Mouse (Mus musculus) common myeloid progenitor, adult 5-6 weeks (primary cell): ENCODE measurements around the gene Rnf113a2. TPM values are rescaled to one million over a fixed set of nuclear protein-coding genes. Genes with fewer than 3 reads are reported as not detected.
A peak's percentile ranks its signal among the peaks of the same experiment; 100 is the strongest.

Source experiments
- ATAC-seq: replicated peaks from 2 replicates; pipeline ENCODE4 v1.8.0; 2016; ENCODE audit warnings: low read depth, mild to moderate bottlenecking, moderate TSS enrichment, inconsistent platforms; ENCODE audit not compliant: poor library complexity, severe bottlenecking
- total RNA-seq: library from RNA; stranded (forward); fragments of 200-1000, 187-1606 nt; gene quantifications from 2 replicates; pipeline ENCODE4 v1.2.3, GENCODE M21; 2017

Gene Rnf113a2
- total RNA-seq, 1 experiment from 2014 or later = 29.2 TPM

DNA sequence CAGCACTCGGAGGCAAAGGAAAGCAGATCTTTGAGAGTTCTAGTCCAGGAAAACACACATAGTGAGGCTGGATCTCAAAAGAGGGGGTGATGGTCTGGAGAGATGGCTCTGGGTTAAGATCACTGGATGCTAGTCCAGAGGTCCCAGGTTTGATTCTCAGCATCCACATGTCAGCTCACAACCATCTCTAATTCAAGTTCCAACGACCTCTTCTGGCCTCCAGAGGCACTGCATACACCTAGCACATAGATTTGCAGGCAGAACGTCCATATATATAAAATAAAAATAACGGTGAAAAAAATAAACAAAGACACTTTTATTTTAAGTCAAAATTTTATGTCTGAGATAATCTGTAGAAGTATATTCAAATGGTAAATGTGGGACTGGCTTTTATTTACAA lies 9.7 kb upstream of the Rnf113a2 start:
- ATAC-seq = no peak

GRCm38 (mm10) chr12:84407874-84408818 lies 8.8 kb upstream of the Rnf113a2 start:
- ATAC-seq = peak; percentile 49

DNA sequence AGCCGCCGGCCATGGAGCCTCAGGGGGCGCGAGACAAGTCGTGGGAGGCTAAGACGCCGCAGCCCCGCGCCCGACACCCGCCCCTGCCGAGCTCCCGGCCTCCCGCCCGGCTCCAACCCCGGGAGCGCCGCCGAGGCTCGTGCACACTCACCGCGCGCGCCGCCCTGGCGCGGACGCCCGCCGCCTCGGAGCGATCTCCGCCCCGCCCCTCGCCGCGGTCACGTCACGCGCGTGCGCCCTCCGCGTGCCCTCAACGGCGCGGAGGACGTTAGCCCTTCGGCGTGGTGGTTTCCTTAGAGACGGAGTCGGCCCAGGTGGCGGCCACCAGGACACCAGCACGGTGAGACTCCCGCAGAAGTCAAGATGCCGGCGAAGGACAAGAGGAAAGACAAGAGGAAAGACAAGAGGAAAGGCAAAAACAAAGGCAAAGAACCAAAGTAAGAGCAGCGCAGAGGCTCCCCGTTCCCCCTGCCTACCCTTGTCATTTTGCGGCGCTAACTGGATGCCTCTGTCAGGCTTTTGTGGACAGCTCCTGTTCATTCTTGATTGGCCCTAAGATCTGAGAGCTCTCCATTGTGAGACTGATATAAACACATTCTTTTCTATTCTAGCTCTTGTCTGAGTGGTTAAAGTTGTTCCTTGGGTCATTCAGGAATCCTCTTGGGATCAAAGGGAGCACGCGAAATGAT lies 8.0 kb upstream of the Rnf113a2 start, which contains the start of the genes Entpd5 and Bbof1:
Entpd5 (minus strand) TSS at position 211 of the 689 bp plus-strand sequence.
Bbof1 (plus strand) TSS at position 253 of the 689 bp plus-strand sequence.
- peak; percentile 87 for ATAC-seq

- ATAC-seq = no peak
These were observed 568 bp downstream of the Rnf113a2 start for GRCm38 (mm10) chr12:84417605-84417922.

DNA sequence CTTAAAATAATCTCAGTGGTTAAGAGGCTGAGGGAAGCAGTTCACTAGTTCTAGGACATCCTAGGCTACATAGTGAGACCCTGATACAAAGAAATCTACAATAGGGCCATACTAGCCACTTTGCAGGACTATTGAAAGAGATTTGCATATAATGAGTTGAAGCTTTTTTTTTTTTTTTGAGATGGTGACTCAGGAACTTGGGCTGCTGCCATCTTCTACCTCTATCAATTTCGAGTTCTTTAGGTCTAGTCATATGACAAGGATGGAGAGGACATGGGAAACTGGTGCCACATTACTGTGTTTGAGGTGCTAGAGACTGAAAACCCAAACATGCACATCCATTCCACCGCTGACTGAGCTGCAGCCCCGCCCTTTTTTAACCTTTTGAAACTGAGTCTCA lies 7.0 kb downstream of the Rnf113a2 start:
- no peak for ATAC-seq

DNA sequence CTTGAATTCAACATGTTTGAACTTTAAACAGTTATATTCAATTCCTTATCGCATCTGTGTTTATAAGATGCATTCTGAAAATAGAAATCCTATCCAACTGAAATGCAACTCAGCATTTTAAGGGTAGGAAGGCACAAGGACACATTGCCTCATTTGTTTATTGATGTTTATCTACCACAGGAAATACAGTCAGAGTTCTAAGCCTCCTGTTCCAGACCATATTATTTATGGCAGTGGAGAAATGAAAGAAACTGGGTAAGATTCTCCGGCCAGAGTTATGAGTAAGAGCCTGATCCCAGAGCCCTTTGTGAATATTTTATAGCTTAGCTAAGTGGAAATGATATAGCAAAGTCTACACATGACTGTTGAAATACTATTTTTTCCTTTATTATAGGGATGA lies 12.8 kb downstream of the Rnf113a2 start:
- ATAC-seq = no peak

- ATAC-seq = no peak
These were observed 21.7 kb downstream of the Rnf113a2 start for GRCm38 (mm10) chr12:84438697-84439096.

GRCm38 (mm10) chr12:84442526-84442925 lies 25.5 kb downstream of the Rnf113a2 start:
- no peak for ATAC-seq

- ATAC-seq = no peak
These were observed 30.4 kb downstream of the Rnf113a2 start for GRCm38 (mm10) chr12:84447386-84447785.

- no peak for ATAC-seq
These were observed 31.2 kb downstream of the Rnf113a2 start for GRCm38 (mm10) chr12:84448181-84448580.

- ATAC-seq = no peak
These were observed 32.9 kb downstream of the Rnf113a2 start for GRCm38 (mm10) chr12:84449887-84450286.

DNA sequence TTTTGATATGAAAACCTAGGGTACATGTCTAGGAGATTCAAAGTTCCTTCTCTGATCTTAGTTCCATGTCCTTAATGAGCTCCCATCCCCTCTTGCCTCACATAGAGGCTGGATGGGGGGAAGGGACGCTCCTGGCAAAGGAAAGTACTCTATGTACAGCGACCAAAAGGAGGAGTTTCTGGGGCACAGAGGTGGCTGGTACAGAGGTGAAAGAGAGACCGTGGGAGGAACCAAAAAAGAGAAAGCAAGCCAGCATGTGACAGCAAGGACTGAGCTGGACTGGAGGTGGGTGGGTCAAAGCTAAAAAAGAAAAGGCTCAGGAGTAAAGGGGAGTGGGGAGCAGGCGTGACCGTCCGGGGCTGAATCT lies 33.3 kb downstream of the Rnf113a2 start:
- peak; percentile 2; the same call in 1 of the 2 replicates for ATAC-seq

DNA sequence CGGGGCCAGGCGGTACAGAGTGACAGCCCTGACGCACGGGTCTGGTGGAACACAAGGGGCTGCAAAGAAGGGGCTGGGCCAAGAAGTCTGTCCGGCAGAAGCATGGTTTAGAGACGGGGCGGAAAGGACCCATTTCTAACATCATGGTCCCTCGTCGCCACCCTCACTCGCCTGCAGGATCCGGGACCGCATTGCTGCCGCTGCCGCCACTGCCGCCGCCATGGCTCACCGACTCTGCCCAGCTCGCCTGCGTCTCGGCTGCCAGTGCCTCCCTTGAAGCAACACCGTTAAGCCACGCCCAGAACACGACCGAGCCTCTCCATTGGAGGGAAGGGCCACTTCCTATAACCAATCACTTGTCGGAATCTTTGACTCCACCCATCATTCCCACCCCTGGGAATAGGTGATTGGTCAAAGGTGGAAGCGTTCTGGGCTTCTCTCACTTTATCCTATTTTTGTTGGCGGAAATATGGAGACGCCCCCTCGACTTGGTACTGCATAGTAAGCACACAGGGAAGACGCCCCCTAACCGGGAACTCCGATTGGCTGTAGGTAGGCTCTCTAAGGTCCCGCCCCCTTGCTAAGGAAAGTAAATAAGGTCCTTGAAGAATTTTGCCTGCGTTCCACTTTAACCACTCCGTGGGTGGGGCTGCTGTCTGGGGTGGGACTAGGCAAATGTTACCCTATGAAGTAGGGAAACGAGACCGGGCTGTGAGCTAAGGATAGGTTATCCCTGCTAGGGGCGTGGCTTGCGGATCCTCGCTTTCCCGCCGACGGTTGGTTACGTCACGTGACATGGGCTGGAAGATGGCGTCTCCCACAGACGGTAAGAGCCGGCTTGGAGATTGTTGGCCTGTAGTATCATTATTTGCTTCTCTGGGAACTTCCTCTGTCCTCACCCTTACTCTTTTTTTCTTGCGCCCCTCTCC lies 34.0 kb downstream of the Rnf113a2 start, which contains the start of the genes Aldh6a1 and Lin52:
Aldh6a1 (minus strand) TSS at position 287 of the 929 bp plus-strand sequence.
Lin52 (plus strand) TSS at position 705 of the 929 bp plus-strand sequence.
- ATAC-seq = peak; percentile 89

GRCm38 (mm10) chr12:84451801-84452200 lies 34.8 kb downstream of the Rnf113a2 start:
- ATAC-seq = no peak

DNA sequence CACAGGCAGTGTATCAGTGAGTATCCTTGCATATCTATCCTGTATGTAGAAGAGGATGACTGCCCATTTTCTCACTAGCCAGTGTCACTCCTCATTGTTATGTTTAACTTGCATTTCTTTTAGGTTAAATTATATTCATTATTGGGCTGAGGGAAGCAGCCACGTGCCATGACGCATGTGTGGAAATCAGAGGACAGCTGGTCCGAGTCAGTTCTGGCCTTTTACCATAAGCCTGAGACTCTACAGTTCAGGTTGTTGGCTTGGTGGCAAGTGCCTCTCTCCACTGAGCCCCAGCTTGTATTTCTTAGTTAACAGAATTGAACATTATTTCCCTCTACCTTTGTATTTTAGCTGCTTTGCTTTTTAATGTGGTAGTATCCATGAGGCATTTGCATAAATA lies 39.9 kb downstream of the Rnf113a2 start:
- no peak for ATAC-seq

- ATAC-seq = no peak
These were observed 42.8 kb downstream of the Rnf113a2 start for GRCm38 (mm10) chr12:84459845-84460244.

- ATAC-seq = no peak
These were observed 44.4 kb downstream of the Rnf113a2 start for GRCm38 (mm10) chr12:84461416-84461815.

DNA sequence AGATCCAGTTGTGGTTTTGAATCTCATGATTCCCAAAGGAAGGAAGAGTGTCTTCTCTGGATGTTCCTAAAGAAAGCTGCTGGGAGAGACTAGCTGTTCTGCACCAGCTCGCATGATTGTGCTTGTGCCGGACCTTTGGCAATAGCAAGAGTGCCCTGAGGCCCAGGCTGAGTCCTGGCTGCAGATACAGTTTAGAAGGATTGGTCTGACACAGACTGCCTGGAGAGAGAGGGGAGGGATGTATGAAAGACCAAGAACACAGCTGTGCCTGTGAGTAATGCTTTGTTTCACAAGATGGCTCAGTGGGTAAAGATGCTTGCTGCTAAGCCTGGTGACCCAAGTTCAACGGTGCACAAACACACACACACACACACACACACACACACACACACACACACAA lies 45.9 kb downstream of the Rnf113a2 start:
- no peak for ATAC-seq
